Mouse (Mus musculus): ENCODE measurements around the gene Dohh.

- no peak for TF ChIP-seq CTCF (conservative IDR thresholded peaks at IDR 0.05; ENCODE audit: low read length)
- no peak for TF ChIP-seq NANOG (IDR thresholded peaks at IDR 0.05; ENCODE audit: borderline replicate concordance, low read length)
- no peak for TF ChIP-seq POU5F1 (IDR thresholded peaks at IDR 0.05; ENCODE audit: borderline replicate concordance, low read length)
Measured at GRCm38 (mm10) chr10:81379183-81379553, 5.1 kb upstream of the Dohh start.
